Mouse (Mus musculus): ENCODE measurements around the gene Dhh. TPM values are rescaled to one million over a fixed set of nuclear protein-coding genes. Genes with fewer than 3 reads are reported as not detected.
"Not testable (repeated sequence)": the region's sequence is repeated elsewhere in the genome, so short reads cannot be mapped to it uniquely, and the experiment has no call there.

Dhh gene
- under 1 TPM in 3 of 4 experiments, not detected in 1; 0.18 to 0.34 (median 0.23) TPM for total RNA-seq (2022)

DNA sequence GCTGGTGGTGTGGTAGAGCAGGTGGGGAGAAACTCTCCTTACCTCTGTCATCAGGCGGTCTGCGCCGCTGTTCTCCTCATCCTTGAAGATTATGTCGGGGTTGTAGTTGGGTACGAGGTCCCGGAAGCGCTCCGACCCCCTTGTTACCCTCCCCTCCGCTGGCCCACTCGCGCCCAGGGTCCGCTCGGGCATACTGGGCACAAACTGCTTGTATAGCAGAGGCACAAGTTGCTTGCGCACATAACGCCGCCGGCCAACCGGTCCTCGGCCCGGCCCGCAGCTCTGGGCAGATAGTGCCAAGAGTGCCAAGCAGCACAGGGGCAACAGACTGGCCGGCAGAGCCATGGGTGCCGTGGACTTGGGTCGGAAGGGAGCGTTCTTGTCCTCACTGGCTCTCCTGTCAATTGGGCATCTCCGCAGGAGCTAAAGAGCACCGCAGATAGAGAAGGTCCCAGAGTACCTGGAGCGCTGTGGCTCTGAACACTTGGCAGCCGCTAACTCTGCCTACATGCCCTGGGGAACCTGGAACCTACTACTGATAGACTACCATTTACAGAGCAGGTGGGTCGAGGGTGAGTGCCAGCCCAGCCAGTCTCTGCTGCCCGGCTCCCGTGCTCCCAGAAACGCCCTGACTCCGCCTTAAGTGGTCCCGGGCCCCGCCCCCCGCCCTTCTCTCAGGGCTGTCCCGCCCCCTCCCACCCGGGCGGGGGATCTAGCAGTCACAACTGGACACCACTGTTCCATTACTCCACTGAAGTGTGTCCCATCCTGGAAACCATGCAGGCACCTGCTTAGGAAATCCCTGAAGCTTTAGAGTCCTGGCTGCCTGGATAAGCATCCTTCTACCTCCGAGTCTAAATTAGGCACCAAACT is at the start of gene Dhh:
Gene Dhh, minus strand, starts transcription at position 613 of the 873 bp plus-strand sequence.
- DNase-seq (ENCODE audit: low spot score in 2 of 2) = no peak

DNA sequence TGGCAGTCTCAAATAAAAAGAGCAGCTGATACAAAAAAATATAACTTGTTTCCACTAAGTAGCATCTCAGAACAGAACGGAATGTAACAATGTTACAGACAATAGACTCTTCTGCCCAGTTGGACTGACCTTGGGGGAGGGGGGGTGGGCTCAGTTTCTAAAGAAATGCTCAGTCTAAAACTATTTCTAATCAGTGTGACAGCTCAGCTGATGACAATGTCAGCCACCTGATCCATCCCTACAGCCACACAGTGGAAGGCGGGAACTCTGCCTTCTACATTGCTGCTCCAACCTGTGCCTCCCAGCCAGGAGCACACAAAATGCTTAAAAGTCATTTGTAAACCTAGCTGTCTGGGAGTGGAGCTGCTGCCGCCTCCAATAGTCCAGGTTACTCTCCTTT is 49.5 kb upstream of the Dhh start:
- DNase-seq (ENCODE audit: low spot score in 2 of 2) = no peak

DNA sequence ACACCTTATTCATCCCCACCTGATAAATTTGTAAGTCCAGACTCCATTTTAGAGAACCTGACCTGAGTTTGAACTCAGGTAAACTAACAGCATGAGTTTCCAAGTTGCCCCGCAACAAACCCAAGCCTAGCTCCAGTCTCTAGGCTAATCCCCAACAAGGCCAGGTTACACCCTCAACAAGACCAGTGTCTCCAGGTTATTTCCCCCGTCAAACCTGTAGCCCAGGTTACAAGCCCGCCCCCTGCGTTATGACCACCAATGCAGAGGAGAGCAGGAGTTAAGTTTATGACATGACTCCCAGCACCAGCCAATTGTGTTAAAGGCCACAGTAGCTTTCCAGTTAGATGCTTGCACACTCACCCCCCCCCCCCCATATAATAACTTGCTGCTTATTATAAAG is 44.8 kb upstream of the Dhh start:
- DNase-seq (ENCODE audit: low spot score in 2 of 2) = no peak

DNA sequence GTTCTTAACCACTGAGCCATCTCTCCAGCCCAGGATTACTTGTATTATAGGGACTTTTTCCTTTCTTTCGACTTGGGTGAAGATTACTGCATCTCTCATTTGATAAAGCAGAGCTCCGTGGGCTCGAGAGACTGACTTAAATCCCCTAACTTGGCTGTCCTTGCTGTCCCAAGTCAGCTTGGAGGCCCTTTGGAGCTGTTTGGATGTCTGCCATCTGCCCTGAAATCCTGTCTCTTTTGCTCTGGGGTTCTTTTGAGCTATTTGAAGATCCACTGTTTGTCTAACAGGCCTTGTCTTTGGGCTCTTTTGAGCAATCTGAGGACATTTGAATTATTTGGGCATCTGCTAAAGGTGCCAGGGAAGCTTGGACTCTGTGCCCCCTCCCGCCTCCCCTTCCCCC is 43.7 kb upstream of the Dhh start:
- DNase-seq (ENCODE audit: low spot score in 2 of 2) = no peak

DNA sequence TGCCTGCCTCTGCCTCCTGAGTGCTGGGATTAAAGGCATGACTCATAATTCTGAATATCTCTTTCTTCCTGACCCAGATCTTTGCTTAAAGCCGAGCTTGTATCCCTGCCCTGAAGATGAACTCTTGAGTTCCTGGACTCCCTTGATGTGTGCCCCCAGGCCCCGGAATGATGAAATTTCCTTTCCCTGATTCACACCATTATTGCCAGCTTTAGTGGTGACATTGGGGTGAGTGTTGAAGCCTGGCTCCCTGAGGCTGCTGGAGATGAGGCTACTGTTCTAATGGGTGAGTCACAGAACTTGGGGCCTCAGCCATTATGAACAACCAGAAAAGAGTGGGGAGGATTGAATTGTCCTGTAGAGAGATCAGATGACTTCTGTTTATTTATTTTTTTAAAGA is 43.2 kb upstream of the Dhh start:
- DNase-seq (ENCODE audit: low spot score in 2 of 2) = no peak

DNA sequence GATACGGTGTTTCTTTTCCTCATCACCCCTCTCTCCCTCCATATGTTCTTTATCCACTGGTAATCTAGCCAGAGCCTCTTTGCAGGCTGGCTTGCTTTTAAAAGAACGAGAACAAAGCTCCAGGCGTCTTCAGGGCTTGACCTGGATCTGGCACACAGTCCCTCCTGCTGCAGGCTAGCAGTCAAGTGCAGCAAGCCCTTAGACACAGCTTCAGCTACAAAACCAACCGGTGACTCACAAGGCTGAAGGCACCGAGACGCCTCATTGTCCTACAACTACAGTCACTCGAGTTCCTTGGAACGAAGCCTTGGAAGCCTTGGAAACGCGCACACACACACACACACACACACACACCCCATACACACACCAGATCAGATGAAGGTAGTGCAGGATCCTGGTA is 42.5 kb upstream of the Dhh start:
- no peak for DNase-seq (ENCODE audit: low spot score in 2 of 2)

DNA sequence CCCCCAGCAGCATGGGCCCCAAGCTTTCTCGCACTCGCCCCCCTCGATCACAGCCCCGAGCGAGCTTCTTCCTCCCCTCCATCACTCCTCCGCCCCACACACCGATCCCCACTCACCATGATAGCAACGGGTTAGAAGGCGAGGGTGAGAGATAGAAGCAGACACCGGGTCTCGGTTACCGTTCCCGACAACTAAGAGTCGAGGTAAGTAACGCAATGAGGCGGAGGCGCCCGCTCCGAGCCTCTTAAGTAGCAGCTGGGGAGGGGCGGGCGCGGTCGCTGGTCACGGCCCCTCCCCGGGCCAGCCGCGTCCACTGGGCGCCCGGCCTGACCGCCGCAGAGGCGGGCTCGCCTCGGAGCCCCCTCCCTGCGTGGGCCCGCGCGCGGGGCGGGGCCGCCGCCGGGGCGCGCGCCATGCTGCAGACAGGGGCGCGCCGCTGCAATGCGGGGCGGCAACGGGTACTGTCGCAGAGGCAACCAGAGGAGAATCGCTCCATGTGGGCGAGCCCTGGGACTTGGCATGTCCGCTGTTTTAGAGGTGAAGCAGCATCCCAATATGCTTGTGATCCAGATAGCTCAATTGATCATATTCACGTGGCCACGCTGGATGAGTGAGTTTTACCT is 36.0 kb upstream of the Dhh start, which contains the start of gene Tuba1b:
Gene Tuba1b, minus strand, starts transcription at position 349 of the 623 bp plus-strand sequence.
- DNase-seq (ENCODE audit: low spot score in 2 of 2) = peak; percentile 82 to 88

DNA sequence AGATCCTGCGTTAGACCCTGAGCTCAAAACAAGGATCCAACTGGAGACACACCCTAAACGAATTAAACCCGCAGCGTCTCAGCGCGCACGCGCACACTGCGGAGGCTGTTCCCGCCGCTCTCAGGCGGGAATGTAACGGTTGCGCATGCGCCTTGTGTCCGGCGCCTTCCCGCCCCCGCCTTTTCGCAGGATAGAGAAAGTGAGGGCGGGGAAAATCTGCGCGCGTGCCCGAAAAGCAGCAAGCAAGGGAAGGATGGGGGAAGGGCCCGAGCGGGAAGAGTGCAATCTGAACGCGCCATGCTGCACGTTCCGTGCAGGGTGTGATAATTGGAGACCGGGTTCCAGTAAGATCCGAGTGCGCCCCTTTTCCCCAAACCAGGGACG is 35.5 kb upstream of the Dhh start:
- peak; percentile 92 to 97 for DNase-seq (ENCODE audit: low spot score in 2 of 2)

DNA sequence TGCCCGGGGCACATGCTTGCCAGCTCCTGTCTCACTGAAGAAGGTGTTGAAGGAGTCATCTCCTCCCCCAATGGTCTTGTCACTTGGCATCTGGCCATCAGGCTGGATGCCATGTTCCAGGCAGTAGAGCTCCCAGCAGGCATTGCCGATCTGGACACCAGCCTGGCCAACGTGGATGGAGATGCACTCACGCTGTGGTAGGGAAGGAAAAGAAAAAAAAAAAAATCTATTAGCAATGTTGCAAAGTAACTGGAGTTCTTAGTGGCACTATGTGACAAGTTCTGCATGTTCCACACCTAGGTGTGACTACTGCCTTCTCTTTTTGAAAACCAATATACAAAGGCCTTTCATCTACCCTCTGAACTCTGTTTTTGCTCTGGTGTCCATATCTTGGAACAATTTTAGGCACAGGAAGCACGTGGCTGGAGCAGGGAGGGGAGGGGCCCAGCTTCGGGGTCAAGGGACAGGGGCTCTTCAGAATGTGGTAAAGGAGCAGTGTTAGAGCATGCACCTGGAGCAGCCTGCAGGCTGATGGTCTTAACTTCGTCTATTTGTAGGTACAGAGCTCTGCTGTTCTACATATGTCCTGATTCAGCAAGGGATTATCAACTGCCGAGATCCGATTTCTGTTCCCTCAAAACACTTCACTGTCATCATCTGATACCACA is 34.8 kb upstream of the Dhh start:
- not testable (repeated sequence) for DNase-seq (ENCODE audit: low spot score in 2 of 2)

DNA sequence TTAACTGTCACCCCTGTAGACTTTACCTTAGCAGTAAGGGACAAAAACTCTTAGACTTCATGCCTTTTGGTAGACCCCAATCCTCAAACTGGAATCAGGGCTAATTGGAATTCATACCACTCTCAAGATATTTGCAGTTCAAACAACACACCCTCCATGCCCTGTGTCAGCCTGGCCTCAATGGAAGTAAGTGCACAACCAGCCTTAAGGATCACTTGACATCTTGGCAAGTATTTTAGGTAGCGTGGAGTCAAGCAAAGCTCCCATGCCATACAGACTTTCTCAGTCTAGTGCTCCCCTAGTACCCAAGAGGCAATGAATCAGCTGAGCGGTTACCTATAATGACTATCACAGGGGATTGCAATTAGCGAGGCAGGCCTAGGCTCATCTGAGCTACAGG is 32.7 kb upstream of the Dhh start:
- no peak for DNase-seq (ENCODE audit: low spot score in 2 of 2)

DNA sequence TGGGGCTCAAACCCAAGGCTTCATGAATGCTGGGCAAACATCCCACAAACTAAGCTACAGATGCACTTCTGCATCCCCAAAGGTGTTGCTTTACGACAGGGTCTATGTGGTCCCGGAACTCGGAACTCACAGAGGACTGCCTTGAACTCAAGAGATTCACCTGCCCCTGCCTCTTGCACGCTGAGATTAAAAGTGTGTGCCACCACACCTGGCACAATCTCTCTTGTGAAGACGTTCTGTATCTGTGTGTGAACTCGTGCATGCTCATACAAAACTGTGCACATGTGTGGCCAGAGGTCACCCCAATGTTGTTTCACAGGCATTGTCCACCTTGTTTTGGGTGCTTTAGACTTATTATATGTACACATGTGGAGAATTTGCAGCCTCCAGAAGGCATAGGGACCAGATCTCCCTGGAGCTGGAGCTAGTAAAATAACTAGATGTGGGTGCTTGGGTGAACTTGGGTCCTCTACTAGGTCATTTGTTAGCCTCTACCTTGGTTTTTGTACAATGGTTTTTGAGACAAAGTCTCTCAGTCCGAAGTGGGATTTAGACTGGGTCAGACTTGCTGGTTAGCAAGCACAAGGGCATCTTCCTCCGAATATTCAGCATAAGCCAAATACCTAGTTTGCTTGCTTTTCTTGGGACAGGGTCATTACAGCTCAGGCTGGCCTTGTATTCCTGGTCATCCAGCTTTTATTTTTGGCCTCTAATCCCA is 31.8 kb upstream of the Dhh start:
- DNase-seq (ENCODE audit: low spot score in 2 of 2) = no peak

DNA sequence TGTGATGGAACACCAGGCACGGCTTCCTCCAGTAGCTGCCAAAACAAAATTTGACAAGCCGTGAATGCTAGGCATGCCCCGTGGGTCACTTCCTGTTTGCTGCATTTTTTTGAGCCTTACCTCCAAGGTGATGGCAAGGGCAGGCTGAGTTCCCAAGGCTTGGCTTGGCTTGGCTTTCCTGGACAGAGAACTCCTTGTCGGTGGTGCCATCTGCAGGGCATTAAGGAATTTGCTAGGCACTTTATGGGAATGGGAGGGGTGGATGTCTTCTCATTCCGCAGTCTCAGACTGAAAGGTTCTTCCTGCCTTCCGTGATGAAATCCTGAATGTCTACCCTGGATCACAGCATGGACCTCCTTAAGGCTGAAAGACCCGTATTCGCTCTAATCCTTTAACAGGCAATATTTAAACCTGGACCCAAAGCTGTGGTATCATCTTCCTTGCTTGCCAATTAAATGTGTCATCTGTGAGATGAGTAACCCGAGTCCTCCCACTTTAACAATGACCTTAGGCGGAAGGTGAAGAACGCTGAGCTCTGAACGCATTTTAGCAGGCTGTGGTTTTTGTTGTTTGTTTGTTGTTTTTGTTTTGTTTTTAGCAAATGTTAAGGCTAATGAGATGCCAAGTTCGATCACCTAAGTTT is 30.4 kb upstream of the Dhh start:
- peak; percentile 60 to 67 for DNase-seq (ENCODE audit: low spot score in 2 of 2)

DNA sequence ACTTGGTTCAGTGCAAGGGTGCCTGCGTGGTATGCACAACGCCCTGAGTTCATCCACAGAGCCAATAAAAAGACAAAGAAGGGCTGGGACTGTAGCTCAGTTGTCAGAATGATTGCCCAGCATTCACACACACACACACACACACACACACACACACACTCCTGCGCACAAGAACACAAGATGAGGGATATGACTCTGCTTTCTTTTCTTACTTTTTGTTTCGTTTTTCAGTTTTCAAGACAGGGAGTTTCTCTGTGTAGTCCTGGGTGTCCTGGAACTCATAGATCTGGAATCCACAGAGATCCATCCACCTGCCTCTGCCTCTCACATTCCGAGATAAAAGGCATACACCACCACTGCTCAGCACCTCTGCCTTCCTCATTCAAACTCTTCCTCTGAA is 29.2 kb upstream of the Dhh start:
- DNase-seq (ENCODE audit: low spot score in 2 of 2) = no peak

DNA sequence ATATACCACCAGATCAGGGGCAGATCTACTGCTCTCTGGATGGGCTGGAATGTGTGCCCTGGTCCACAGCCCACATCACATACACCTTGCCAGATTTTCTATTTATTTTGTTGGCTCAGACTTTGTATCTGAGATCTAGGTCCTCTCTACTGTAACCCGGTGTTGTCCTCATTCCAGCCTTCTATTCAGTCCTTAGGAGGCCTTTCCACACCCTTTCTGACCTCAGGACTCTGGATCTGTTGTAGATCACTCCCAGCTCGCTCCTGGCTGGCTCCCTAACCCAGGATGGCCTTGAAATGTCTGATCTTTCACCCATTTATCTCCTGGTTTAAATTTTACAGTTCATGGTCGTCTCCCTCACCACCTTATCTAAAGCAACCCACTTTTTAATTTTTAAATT is 26.3 kb upstream of the Dhh start:
- no peak for DNase-seq (ENCODE audit: low spot score in 2 of 2)

DNA sequence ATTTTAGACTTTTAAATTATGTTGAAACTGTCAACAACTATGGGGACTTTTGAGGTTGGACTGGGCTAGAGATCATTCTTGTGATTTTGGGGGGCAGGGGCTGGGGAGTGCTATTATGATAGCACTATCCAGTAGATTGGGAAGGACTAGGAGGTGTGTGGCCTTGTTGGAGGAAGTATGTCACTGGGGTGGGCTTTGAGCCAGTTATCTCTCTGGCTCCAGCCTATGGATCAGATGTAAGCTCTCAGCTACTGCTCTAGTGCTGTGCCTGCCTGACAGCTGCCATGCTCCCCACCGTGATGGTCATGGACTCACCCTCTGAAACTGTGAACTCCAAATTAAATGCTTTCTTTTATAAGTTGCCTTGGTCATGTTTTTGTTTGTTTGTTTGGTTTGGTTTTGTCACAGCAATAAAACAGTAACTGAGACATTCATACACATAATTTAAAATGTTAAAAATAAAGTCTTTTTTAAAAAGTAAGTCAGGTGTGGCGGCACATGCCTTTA is 24.7 kb upstream of the Dhh start:
- no peak for DNase-seq (ENCODE audit: low spot score in 2 of 2)

DNA sequence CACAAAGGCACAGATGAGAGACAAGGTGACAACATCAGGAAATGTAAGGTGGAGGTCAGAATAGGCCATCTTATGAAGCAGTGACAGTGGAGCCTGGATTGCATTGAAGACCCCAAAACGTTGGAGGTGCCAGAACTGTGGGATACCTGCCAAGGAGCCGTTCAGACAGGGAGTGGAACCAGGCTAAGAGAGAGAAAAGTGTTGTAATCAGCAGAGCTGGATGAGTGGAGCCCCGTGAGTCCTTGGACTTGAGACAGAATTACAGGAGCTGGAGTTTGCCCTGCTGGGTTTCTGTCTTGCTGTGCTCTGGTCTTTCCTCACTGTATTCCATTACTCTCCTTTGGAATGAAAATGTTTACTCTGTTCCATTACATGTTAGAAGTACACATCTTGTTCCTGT is 24.2 kb upstream of the Dhh start:
- DNase-seq (ENCODE audit: low spot score in 2 of 2) = no peak

DNA sequence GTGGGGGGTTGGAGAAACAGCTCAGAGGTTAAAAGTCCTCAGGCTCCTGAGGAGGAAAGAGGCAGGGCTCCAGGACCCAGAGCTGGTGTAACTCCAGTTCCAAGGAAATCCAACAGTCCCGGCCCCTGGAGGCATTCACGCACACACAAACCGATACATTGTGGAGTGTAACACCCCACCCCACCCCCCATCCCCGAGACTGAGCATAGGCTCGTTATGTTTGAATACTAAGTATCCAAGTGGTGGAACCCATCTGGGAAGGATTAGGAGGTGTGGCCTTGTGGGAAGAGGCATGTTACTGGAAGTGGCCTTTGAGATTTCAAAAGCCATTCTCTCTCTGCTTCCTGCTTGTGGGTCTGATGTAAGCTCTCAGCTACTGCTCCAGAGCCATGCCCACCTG is 23.2 kb upstream of the Dhh start:
- DNase-seq (ENCODE audit: low spot score in 2 of 2) = no peak

DNA sequence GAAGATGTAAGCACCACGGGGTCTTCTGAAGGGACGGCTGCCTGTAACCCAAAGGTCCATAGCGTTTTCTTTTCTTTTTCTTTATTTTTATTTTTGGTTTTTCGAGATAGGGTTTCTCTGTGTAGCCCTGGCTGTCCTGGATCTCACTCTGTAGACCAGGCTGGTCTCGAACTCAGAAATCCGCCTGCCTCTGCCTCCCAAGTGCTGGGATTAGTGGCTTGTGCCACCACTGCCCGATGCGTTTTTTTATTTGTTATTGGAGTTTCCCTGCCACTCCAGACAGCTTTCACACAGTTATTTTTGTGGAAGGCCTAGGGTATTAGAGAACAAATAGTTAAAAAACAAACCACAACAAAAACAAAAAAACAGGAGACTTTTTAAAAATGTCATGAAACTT is 20.2 kb upstream of the Dhh start:
- not testable (repeated sequence) for DNase-seq (ENCODE audit: low spot score in 2 of 2)

DNA sequence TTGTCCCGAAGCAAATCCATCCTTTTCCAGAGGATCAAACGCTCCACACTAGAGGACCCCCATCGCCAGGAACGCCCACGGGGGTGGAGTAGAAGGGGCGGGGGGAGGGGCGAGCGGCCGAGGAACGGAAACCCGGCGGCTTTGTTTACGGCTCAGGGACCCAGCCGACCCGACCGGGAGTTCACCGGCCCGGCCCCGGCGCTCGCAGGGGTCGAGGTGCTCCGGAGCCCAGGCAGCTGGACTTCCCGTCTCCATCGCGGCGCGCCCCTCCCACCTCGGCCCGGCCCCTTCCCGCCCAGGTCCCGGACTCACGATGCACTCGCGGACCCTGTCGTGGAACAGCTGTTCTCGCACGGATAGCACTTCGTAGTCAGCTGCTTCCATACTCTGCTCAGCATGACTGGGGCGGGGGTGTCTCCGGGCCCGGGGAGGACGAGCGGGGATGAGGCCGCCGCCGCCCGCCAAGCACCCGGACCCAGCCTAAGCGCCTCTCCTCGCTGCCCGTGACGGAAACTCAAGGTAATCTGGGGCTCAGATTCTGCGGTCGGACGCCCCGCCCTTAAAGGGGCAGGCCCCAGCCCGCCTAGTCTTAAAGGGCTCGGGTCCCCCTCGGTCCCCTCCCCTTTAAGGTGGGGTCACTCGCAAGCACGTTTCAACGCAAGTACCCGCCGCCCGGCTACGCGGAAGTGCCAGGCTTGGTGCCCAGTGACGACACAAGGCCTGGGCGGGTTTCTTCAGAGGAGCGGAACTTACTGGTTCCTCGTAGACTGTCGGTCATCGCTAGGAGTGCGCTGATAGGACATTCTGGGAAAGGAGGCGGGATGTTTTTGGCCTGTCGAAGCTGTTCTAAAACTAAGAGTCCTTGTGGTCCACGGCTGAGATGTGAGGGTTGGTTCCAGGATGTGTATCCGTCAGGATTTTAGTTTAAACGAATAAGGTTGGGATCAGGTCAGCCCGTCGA is 19.5 kb upstream of the Dhh start, which contains the start of gene Lmbr1l:
Gene Lmbr1l, minus strand, starts transcription at position 694 of the 961 bp plus-strand sequence.
- peak; percentile 99 for DNase-seq (ENCODE audit: low spot score in 2 of 2)

DNA sequence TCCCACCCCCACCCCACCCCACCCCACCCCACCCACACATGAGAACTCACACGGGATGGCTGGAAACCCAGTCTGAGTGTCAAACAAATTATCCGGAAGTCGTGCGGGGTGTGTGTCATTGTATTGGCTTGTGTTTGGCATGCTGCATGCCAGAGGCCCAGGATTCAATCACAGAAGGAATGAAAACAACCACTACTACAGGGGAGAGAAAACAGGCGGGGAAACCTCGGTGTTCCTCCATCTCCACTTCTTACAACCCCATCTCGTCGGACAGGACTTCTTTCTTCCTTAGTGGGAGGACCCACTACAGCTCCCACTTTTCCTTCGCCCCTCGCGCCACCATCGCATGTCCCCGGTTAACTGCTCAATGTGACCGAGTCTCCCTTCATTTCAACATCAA is 18.8 kb upstream of the Dhh start:
- no peak for DNase-seq (ENCODE audit: low spot score in 2 of 2)

All from layer of hippocampus, adult 8-10 months (tissue).